Mouse (Mus musculus): ENCODE measurements around the gene Olfr675. TPM values are rescaled to one million over a fixed set of nuclear protein-coding genes. Genes with fewer than 3 reads are reported as not detected.
"Not testable (repeated sequence)": the region's sequence is repeated elsewhere in the genome, so short reads cannot be mapped to it uniquely, and the experiment has no call there.

Olfr675 gene
- not detected in 2 replicates for polyA plus RNA-seq (2015; fragmentation: Nextera tagmentation; extraction: Ambion mirVana)

DNA sequence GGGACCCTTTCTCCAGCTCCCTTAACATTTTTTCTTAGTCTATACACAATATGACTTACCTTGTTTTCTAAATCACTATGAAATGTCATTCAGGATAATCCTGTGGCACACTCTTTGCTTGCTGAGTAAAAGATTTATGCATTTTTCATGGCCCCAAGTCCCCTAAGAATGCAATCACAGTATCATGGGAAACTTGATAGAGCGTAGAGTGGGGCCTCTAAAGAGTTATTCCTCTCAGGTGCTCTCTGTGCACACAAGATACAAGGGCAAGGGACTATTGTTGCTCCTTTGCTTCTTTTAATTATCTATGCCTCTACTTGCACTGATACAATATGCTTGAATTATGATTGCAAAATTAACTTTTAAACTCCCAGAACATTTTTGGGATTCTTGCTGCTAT is at the start of gene Olfr675:
TSS of gene Olfr675 (minus strand) at position 101 of the 400 bp plus-strand sequence.
- H3K4me2 ChIP-seq (ENCODE audit: low read length), result no peak within 1 kb of the TSS
- no peak within 1 kb of the TSS for H3K4me3 ChIP-seq (ENCODE audit: low read depth, low read length)
- no peaks in the 10 kb centered on the region for H3K36me3 ChIP-seq (ENCODE audit: control insufficient read depth, insufficient read depth, low read length)
- no peaks in the 10 kb centered on the region for H3K27me3 ChIP-seq (ENCODE audit: control insufficient read depth, insufficient read depth, low read depth, low read length)
- no peak for ATAC-seq
- no peak within 1 kb of the TSS for H3K9ac ChIP-seq (ENCODE audit: low read depth, low read length)
- H3K9me3 ChIP-seq (replicated peaks; ENCODE audit: control insufficient read depth, low read length, poor library complexity, severe bottlenecking), result no peaks in the 10 kb centered on the region
- no peak within 1 kb of the TSS for H3K27ac ChIP-seq (ENCODE audit: low read length)
- no peaks in the 10 kb centered on the region for H3K4me1 ChIP-seq (ENCODE audit: control insufficient read depth, insufficient read depth, low read length)
- 87% methylated on average over 1 of the region's 1 CpGs for WGBS

GRCm38 (mm10) chr7:105064175-105064574 is 35.9 kb upstream of the Olfr675 start, which contains the start of gene Olfr678:
Gene Olfr678, plus strand, starts transcription at chr7:105064475.
- H3K9me3 ChIP-seq (replicated peaks; ENCODE audit: control insufficient read depth, low read length, poor library complexity, severe bottlenecking), result no peaks in the 10 kb centered on the region
- no peaks in the 10 kb centered on the region for H3K4me1 ChIP-seq (ENCODE audit: control insufficient read depth, insufficient read depth, low read length)
- H3K4me2 ChIP-seq (ENCODE audit: low read length), result no peak within 1 kb of the TSS
- ATAC-seq, result no peak
- H3K4me3 ChIP-seq (ENCODE audit: low read depth, low read length), result no peak within 1 kb of the TSS
- H3K9ac ChIP-seq (ENCODE audit: low read depth, low read length), result no peak within 1 kb of the TSS
- H3K27me3 ChIP-seq (ENCODE audit: control insufficient read depth, insufficient read depth, low read depth, low read length), result no peaks in the 10 kb centered on the region
- no peak within 1 kb of the TSS for H3K27ac ChIP-seq (ENCODE audit: low read length)
- no peaks in the 10 kb centered on the region for H3K36me3 ChIP-seq (ENCODE audit: control insufficient read depth, insufficient read depth, low read length)
- WGBS, result 88% methylated on average over 1 of the region's 1 CpGs

DNA sequence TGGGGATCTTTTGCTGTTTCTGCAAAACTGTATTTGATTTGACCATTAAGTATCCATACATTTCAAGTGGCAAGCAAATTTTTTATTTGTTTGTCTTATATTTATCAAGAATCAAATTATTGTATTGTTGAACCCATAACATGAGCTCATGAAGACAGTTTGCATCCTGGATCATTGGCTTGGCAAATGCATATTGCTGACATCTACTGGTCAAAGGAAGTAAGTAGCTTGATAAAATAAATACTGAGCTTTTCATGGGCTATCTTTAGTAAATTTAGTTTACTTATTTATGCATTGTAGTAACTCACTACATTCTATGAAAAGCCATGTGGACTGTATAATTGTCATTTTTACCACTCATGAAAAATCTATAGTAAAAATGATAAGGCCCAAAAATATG is 30.7 kb upstream of the Olfr675 start:
- H3K4me2 ChIP-seq (ENCODE audit: low read length), result no peak overlapping the region
- ATAC-seq, result no peak
- H3K27ac ChIP-seq (ENCODE audit: low read length), result no peak overlapping the region
- H3K4me3 ChIP-seq (ENCODE audit: low read depth, low read length), result no peak overlapping the region
- no peaks in the 10 kb centered on the region for H3K27me3 ChIP-seq (ENCODE audit: control insufficient read depth, insufficient read depth, low read depth, low read length)
- H3K36me3 ChIP-seq (ENCODE audit: control insufficient read depth, insufficient read depth, low read length), result no peaks in the 10 kb centered on the region
- H3K9me3 ChIP-seq (replicated peaks; ENCODE audit: control insufficient read depth, low read length, poor library complexity, severe bottlenecking), result no peaks in the 10 kb centered on the region
- no peaks in the 10 kb centered on the region for H3K4me1 ChIP-seq (ENCODE audit: control insufficient read depth, insufficient read depth, low read length)
- no peak overlapping the region for H3K9ac ChIP-seq (ENCODE audit: low read depth, low read length)

DNA sequence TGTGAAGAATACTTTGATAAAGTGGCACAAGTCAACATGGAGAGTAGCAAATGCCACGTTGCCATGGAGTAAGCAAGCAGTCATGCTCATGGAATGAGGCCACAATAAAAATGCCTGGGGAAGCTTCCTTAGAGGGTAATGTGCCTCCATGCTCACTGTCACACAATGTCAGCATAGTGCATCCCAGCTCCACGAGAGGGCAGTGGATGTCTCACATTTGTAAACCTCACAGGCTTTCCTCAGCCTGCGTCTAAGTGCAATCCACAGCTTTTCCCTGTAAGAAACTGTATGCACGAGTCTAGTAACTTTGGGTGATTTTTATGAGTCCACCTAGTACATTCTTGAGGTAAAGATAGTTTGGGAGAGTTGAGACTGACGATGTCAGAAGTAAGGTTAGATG is 5.6 kb upstream of the Olfr675 start:
- H3K4me3 ChIP-seq (ENCODE audit: low read depth, low read length); H3K9me3 ChIP-seq (replicated peaks; ENCODE audit: control insufficient read depth, low read length, poor library complexity, severe bottlenecking); H3K4me2 ChIP-seq (ENCODE audit: low read length); H3K36me3 ChIP-seq (ENCODE audit: control insufficient read depth, insufficient read depth, low read length); H3K4me1 ChIP-seq (ENCODE audit: control insufficient read depth, insufficient read depth, low read length); H3K27ac ChIP-seq (ENCODE audit: low read length); H3K27me3 ChIP-seq (ENCODE audit: control insufficient read depth, insufficient read depth, low read depth, low read length); H3K9ac ChIP-seq (ENCODE audit: low read depth, low read length); ATAC-seq: not testable (repeated sequence)
- 53% methylated on average over 5 of the region's 5 CpGs for WGBS

DNA sequence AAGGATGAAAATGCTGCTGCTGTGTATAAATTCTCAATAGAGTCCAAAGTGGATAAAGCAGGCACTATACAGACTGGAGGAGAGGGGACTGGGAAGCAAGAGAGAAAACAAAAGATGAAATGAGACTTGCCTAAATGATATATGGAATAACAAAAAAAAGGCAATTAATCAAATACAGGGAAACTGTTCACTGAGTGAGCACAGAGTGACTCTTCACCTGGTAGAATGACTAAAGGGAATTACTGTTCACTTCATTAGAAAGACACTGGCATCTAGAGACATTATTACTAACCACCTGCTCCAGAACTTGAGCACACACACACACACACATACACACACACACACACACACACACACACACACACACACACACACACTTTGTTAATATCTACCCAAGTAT is 4.1 kb upstream of the Olfr675 start, which contains the start of gene Olfr676:
TSS of gene Olfr676 (plus strand) at position 301 of the 400 bp plus-strand sequence.
- no peaks in the 10 kb centered on the region for H3K4me1 ChIP-seq (ENCODE audit: control insufficient read depth, insufficient read depth, low read length)
- H3K9ac ChIP-seq (ENCODE audit: low read depth, low read length), result no peak within 1 kb of the TSS
- H3K4me2 ChIP-seq (ENCODE audit: low read length), result no peak within 1 kb of the TSS
- ATAC-seq, result no peak
- no peak within 1 kb of the TSS for H3K27ac ChIP-seq (ENCODE audit: low read length)
- H3K4me3 ChIP-seq (ENCODE audit: low read depth, low read length), result no peak within 1 kb of the TSS
- H3K9me3 ChIP-seq (replicated peaks; ENCODE audit: control insufficient read depth, low read length, poor library complexity, severe bottlenecking), result no peaks in the 10 kb centered on the region
- no peaks in the 10 kb centered on the region for H3K27me3 ChIP-seq (ENCODE audit: control insufficient read depth, insufficient read depth, low read depth, low read length)
- no peaks in the 10 kb centered on the region for H3K36me3 ChIP-seq (ENCODE audit: control insufficient read depth, insufficient read depth, low read length)

GRCm38 (mm10) chr7:105022530-105022929 is 5.7 kb downstream of the Olfr675 start:
- Histone ChIP-seq H3K36me3 (ENCODE audit: control insufficient read depth, insufficient read depth, low read length) (no peaks in the 10 kb centered on the region), H3K27me3 (ENCODE audit: control insufficient read depth, insufficient read depth, low read depth, low read length) (no peaks in the 10 kb centered on the region), H3K9me3 (replicated peaks; ENCODE audit: control insufficient read depth, low read length, poor library complexity, severe bottlenecking) (no peaks in the 10 kb centered on the region), H3K9ac (ENCODE audit: low read depth, low read length) (no peak overlapping the region), H3K4me3 (ENCODE audit: low read depth, low read length) (no peak overlapping the region), H3K4me1 (ENCODE audit: control insufficient read depth, insufficient read depth, low read length) (no peaks in the 10 kb centered on the region), H3K4me2 (ENCODE audit: low read length) (no peak overlapping the region), H3K27ac (ENCODE audit: low read length) (no peak overlapping the region)
- ATAC-seq, result no peak
- WGBS, result 79% methylated on average over 1 of the region's 1 CpGs

GRCm38 (mm10) chr7:105001929-105002328 is 26.3 kb downstream of the Olfr675 start, which contains the start of gene Olfr672:
Gene Olfr672, minus strand, starts transcription at chr7:105002029.
- no peak within 1 kb of the TSS for H3K27ac ChIP-seq (ENCODE audit: low read length)
- ATAC-seq, result no peak
- H3K4me2 ChIP-seq (ENCODE audit: low read length), result no peak within 1 kb of the TSS
- H3K4me3 ChIP-seq (ENCODE audit: low read depth, low read length), result no peak within 1 kb of the TSS
- H3K9me3 ChIP-seq (replicated peaks; ENCODE audit: control insufficient read depth, low read length, poor library complexity, severe bottlenecking), result no peaks in the 10 kb centered on the region
- no peaks in the 10 kb centered on the region for H3K4me1 ChIP-seq (ENCODE audit: control insufficient read depth, insufficient read depth, low read length)
- no peaks in the 10 kb centered on the region for H3K36me3 ChIP-seq (ENCODE audit: control insufficient read depth, insufficient read depth, low read length)
- no peak within 1 kb of the TSS for H3K9ac ChIP-seq (ENCODE audit: low read depth, low read length)
- H3K27me3 ChIP-seq (ENCODE audit: control insufficient read depth, insufficient read depth, low read depth, low read length), result no peaks in the 10 kb centered on the region

- WGBS, result 73% methylated on average over 1 of the region's 1 CpGs
- no peak within 1 kb of the TSS for H3K4me2 ChIP-seq (ENCODE audit: low read length)
- H3K9ac ChIP-seq (ENCODE audit: low read depth, low read length), result no peak within 1 kb of the TSS
- no peak within 1 kb of the TSS for H3K4me3 ChIP-seq (ENCODE audit: low read depth, low read length)
- no peak for ATAC-seq
- H3K27me3 ChIP-seq (ENCODE audit: control insufficient read depth, insufficient read depth, low read depth, low read length), result no peaks in the 10 kb centered on the region
- no peak within 1 kb of the TSS for H3K27ac ChIP-seq (ENCODE audit: low read length)
- no peaks in the 10 kb centered on the region for H3K36me3 ChIP-seq (ENCODE audit: control insufficient read depth, insufficient read depth, low read length)
- H3K9me3 ChIP-seq (replicated peaks; ENCODE audit: control insufficient read depth, low read length, poor library complexity, severe bottlenecking), result peaks cover 2% of the 10 kb centered on the region; the same call in 1 of the 2 replicates
- H3K4me1 ChIP-seq (ENCODE audit: control insufficient read depth, insufficient read depth, low read length), result no peaks in the 10 kb centered on the region
Measured at GRCm38 (mm10) chr7:104979026-104979425, 49.2 kb downstream of the Olfr675 start, which contains the start of gene Olfr671. Gene Olfr671, minus strand, starts transcription at chr7:104979126.

DNA sequence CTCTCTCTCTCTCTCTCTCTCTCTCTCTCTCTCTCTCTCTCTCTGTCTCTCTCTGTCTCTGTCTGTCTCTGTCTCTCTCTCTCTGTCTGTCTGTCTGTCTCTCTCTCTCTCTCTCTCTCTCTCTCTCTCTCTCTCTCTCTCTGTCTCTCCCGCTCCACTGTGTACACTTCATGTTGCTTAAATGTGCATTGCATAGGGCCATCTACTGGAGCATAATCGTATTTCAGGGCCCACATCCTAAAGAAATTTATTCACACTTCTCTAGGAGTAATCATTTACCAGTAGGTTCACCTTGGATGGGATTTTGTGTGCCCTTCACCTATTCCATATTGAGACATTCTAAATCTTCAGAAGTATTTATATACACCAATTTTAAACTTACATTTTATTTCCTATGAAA is 55.8 kb downstream of the Olfr675 start:
- not testable (repeated sequence) for ATAC-seq; H3K36me3 ChIP-seq (ENCODE audit: control insufficient read depth, insufficient read depth, low read length)

More for the DNA sequence above, 55.8 kb downstream of the Olfr675 start:
- not testable (repeated sequence) for H3K27me3 ChIP-seq (ENCODE audit: control insufficient read depth, insufficient read depth, low read depth, low read length); H3K27ac ChIP-seq (ENCODE audit: low read length); H3K4me1 ChIP-seq (ENCODE audit: control insufficient read depth, insufficient read depth, low read length); H3K9ac ChIP-seq (ENCODE audit: low read depth, low read length); H3K4me2 ChIP-seq (ENCODE audit: low read length); H3K4me3 ChIP-seq (ENCODE audit: low read depth, low read length); H3K9me3 ChIP-seq (replicated peaks; ENCODE audit: control insufficient read depth, low read length, poor library complexity, severe bottlenecking)
- 64% methylated on average over 2 of the region's 2 CpGs for WGBS

All from midbrain, embryonic 16.5 days (tissue).